Comparison of ENCODE assay signal across 17 mouse cellular contexts in the genomic region with DNA sequence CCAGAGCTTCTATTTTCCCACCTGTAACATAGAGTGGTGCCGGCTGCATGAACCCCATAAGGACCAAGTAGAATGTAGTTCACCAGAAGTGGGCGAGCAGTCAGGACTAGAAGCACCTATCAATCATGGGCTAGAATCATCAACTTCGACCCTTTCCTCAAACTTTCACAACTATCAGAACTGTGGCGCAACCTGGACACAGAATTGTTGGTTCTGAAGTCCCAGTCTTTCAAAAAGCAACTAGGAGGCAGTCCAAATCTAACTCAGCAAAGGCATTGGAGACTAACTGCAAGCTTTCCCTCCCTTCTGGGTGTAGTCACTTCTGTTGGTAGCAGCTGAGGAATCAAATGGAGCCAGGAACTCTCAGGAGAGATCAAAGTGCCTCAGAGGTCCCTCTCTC. TPM values are rescaled to one million over a fixed set of nuclear protein-coding genes. Genes with fewer than 3 reads are reported as not detected.
DNase-seq lines count a peak whose midpoint lies in the region; ATAC-seq and TF ChIP-seq lines count a peak whose summit lies in the region.
"Had no signal": no experiment of that assay in that cellular context is flagged by ENCODE, and none has a peak within 500 bp of the region (broad histone marks: within the 10 kb centered on the region; RNA-seq: fewer than 3 reads in every experiment).

No protein-coding gene starts in this region.

- TF ChIP-seq POLR2A in liver, adult 2 months (IDR thresholded peaks at IDR 0.05; ENCODE audit: extremely low read depth, insufficient read depth, low read length), result no peak

- WGBS in forebrain, embryonic 16.5 days, result 91% methylated on average over 4 of the region's 4 CpGs
- 90% methylated on average over 4 of the region's 4 CpGs for WGBS in forebrain, embryonic 10.5 days
- 27% methylated on average over 4 of the region's 4 CpGs for WGBS in liver, adult 2 months
- 83% methylated on average over 4 of the region's 4 CpGs for WGBS in liver, embryonic 11.5 days
- WGBS in limb, embryonic 13.5 days, result 87% methylated on average over 4 of the region's 4 CpGs

- H3K36me3 ChIP-seq in forebrain, embryonic 16.5 days (ENCODE audit: control insufficient read depth, insufficient read depth), result no peaks in the 10 kb centered on the region
- H3K36me3 ChIP-seq in forebrain, embryonic 10.5 days (replicated peaks), result no peaks in the 10 kb centered on the region
- H3K36me3 ChIP-seq in liver, adult 2 months (ENCODE audit: control insufficient read depth, insufficient read depth, low read length), result no peaks in the 10 kb centered on the region
- H3K36me3 ChIP-seq in liver, embryonic 11.5 days (ENCODE audit: control insufficient read depth, insufficient read depth, low read length), result no peaks in the 10 kb centered on the region
- H3K36me3 ChIP-seq in limb, embryonic 13.5 days, result no peaks in the 10 kb centered on the region
- H3K36me3 ChIP-seq: heart, embryonic 15.5 days; limb, embryonic 15.5 days had no signal

- H3K79me2 ChIP-seq in liver, adult 2 months (ENCODE audit: control insufficient read depth, insufficient read depth, low read length), result no peaks in the 10 kb centered on the region

- no peak for ATAC-seq in forebrain, embryonic 16.5 days
- ATAC-seq in liver, embryonic 11.5 days (replicated peaks; ENCODE audit: low FRiP score), result no peak
- no peak for ATAC-seq in limb, embryonic 13.5 days (ENCODE audit: low FRiP score, low read depth)

- H3K4me1 ChIP-seq in forebrain, embryonic 16.5 days (replicated peaks; ENCODE audit: control insufficient read depth, insufficient read depth, low read length), result peaks cover 16% of the 10 kb centered on the region
- H3K4me1 ChIP-seq in forebrain, embryonic 10.5 days, result peaks cover 28% of the 10 kb centered on the region
- no peaks in the 10 kb centered on the region; the same call in 1 of the 2 replicates for H3K4me1 ChIP-seq in liver, adult 2 months (ENCODE audit: control insufficient read depth, insufficient read depth, low read length)
- no peaks in the 10 kb centered on the region for H3K4me1 ChIP-seq in liver, embryonic 11.5 days (replicated peaks; ENCODE audit: control insufficient read depth, insufficient read depth, low read length)
- peaks cover 16% of the 10 kb centered on the region for H3K4me1 ChIP-seq in limb, embryonic 13.5 days

- H3K27me3 ChIP-seq in forebrain, embryonic 16.5 days (replicated peaks; ENCODE audit: control insufficient read depth, insufficient read depth, low read length), result peaks cover 19% of the 10 kb centered on the region; the same call in 1 of the 2 replicates
- H3K27me3 ChIP-seq in forebrain, embryonic 10.5 days (ENCODE audit: poor library complexity, severe bottlenecking), result peaks cover 65% of the 10 kb centered on the region
- H3K27me3 ChIP-seq in liver, adult 2 months (ENCODE audit: control insufficient read depth, insufficient read depth, low read length), result peaks cover 11% of the 10 kb centered on the region
- H3K27me3 ChIP-seq in liver, embryonic 11.5 days (replicated peaks; ENCODE audit: control insufficient read depth, insufficient read depth, low read length), result peaks cover 42% of the 10 kb centered on the region
- peaks cover 49% of the 10 kb centered on the region for H3K27me3 ChIP-seq in limb, embryonic 13.5 days

- 0 out of 2 replicates have a peak overlapping the region, but pooled peaks have one; percentile 3 for H3K4me3 ChIP-seq in forebrain, embryonic 16.5 days (replicated peaks; ENCODE audit: low read length)
- H3K4me3 ChIP-seq in forebrain, embryonic 10.5 days, result no peak overlapping the region
- no peak overlapping the region for H3K4me3 ChIP-seq in liver, adult 2 months (ENCODE audit: insufficient read depth, low read depth, low read length)
- H3K4me3 ChIP-seq in liver, embryonic 11.5 days (ENCODE audit: low read depth, low read length), result no peak overlapping the region
- H3K4me3 ChIP-seq in limb, embryonic 13.5 days, result no peak overlapping the region

- no peaks in the 10 kb centered on the region for H3K9me3 ChIP-seq in forebrain, embryonic 16.5 days (ENCODE audit: control insufficient read depth, low read length)
- H3K9me3 ChIP-seq in forebrain, embryonic 10.5 days, result no peaks in the 10 kb centered on the region
- H3K9me3 ChIP-seq in liver, embryonic 11.5 days (ENCODE audit: control insufficient read depth, low read length), result no peaks in the 10 kb centered on the region
- H3K9me3 ChIP-seq in limb, embryonic 13.5 days, result no peaks in the 10 kb centered on the region
- H3K9me3 ChIP-seq: heart, embryonic 15.5 days; limb, embryonic 15.5 days had no signal

- no peak overlapping the region for H3K27ac ChIP-seq in forebrain, embryonic 16.5 days (ENCODE audit: low read length)
- no peak overlapping the region for H3K27ac ChIP-seq in forebrain, embryonic 10.5 days
- H3K27ac ChIP-seq in liver, adult 2 months (replicated peaks; ENCODE audit: insufficient read depth, low read depth, low read length), result no peak overlapping the region
- no peak overlapping the region for H3K27ac ChIP-seq in liver, embryonic 11.5 days (ENCODE audit: low read depth, low read length)
- H3K27ac ChIP-seq in limb, embryonic 13.5 days, result no peak overlapping the region
- H3K27ac ChIP-seq: heart, embryonic 15.5 days; limb, embryonic 15.5 days; stomach, postnatal 0 days had no signal

- DNase-seq in forebrain, embryonic 10.5 days (ENCODE audit: extremely low spot score, low spot score), result no peak
- peak; percentile 98 for DNase-seq in liver, adult 2 months (ENCODE audit: extremely low read depth, low read depth, low spot score)
- no peak for DNase-seq in liver, embryonic 11.5 days (ENCODE audit: low spot score)
- DNase-seq in skeletal muscle tissue, adult 2 months (ENCODE audit: low read depth, low spot score), result peak; percentile 14
- no peak for DNase-seq in thymus, postnatal 4 days
- DNase-seq: kidney, postnatal 25 days; lung, embryonic 14.5 days; retina, postnatal 1 day; thymus, postnatal 36 days had no signal

- no peak overlapping the region; the same call in 1 of the 2 replicates for H3K4me2 ChIP-seq in forebrain, embryonic 16.5 days (ENCODE audit: low read length)
- no peak overlapping the region for H3K4me2 ChIP-seq in liver, embryonic 11.5 days
- peak overlapping the region; percentile 96 for H3K4me2 ChIP-seq in limb, embryonic 13.5 days (replicated peaks)
- H3K4me2 ChIP-seq: heart, embryonic 15.5 days had no signal

- H3K9ac ChIP-seq in forebrain, embryonic 16.5 days (replicated peaks; ENCODE audit: low read depth, low read length), result no peak overlapping the region
- H3K9ac ChIP-seq in liver, adult 2 months (ENCODE audit: low read depth, low read length), result no peak overlapping the region
- H3K9ac ChIP-seq in liver, embryonic 11.5 days (ENCODE audit: low read depth, low read length), result no peak overlapping the region
- H3K9ac ChIP-seq in limb, embryonic 13.5 days, result no peak overlapping the region
- H3K9ac ChIP-seq: heart, embryonic 15.5 days; limb, embryonic 15.5 days; lung, embryonic 14.5 days had no signal

- TF ChIP-seq CTCF in liver, adult 2 months (IDR thresholded peaks at IDR 0.05; ENCODE audit: low read depth, low read length), result no peak

RNA-seq across cellular contexts. Expression of a gene that starts 2.6 kb away (rescaled TPM):
- polyA plus RNA-seq in forebrain, embryonic 16.5 days (2015; fragmentation: Nextera tagmentation; extraction: Ambion mirVana), result 2.0 and 4.4 TPM in 2 replicates
- 0.10 and 0.24 TPM in 2 replicates for polyA plus RNA-seq in forebrain, embryonic 10.5 days (2016; fragmentation: Nextera tagmentation; extraction: Ambion mirVana)
- total RNA-seq in liver, adult 2 months (2014; rRNA removed), result 0.09 TPM in 1 of 2 replicates, not detected in the other
- 0.05 and 1.8 TPM in 2 replicates for polyA plus RNA-seq in liver, adult 2 months (2012; rRNA removed)
- 0.03 TPM in 1 of 2 replicates, not detected in the other for polyA plus RNA-seq in liver, embryonic 11.5 days (2014; fragmentation: Nextera tagmentation; extraction: Ambion mirVana)
- 1.6 and 2.5 TPM in 2 replicates for polyA plus RNA-seq in limb, embryonic 13.5 days (2015; fragmentation: Nextera tagmentation; extraction: Ambion mirVana)
- total RNA-seq: ES-E14; granulocyte monocyte progenitor cell, adult 5-6 weeks had no signal
- polyA plus RNA-seq: spleen, adult 2 months had no signal

Comparison
In these comparisons a context has a peak if more than half of its experiments do, and no peak if none do; other contexts are left out.
1. DNase-seq: peak in liver, adult 2 months (single experiment) and skeletal muscle tissue, adult 2 months (single experiment); none in forebrain, embryonic 10.5 days (single experiment), liver, embryonic 11.5 days (single experiment) and thymus, postnatal 4 days (single experiment).